Mouse (Mus musculus) embryonic fibroblast, embryonic 13.5 days (primary cell): ENCODE results near the gene Zfp804a.

ENCODE experiments used
- CTCF ChIP-seq: IDR thresholded peaks from 2 replicates; pipeline ENCODE4 v1.5.1; 2011; ENCODE audit warnings: mild to moderate bottlenecking, control low read depth, low read length, moderate library complexity, borderline replicate concordance; ENCODE audit not compliant: insufficient read depth
- POLR2A ChIP-seq: IDR thresholded peaks from 2 replicates; pipeline ENCODE4 v1.6.1; 2011; ENCODE audit warnings: low read depth, mild to moderate bottlenecking, control low read depth, low read length, moderate library complexity

- no peak for TF ChIP-seq POLR2A
- TF ChIP-seq CTCF = no peak
Observed at GRCm38 (mm10) chr2:82210605-82211004, 157.6 kb downstream of the Zfp804a start.
